Mouse (Mus musculus) liver, embryonic 14.5 days (tissue): Measurements from ENCODE around the gene Baiap2l2. TPM values are rescaled to one million over a fixed set of nuclear protein-coding genes. Genes with fewer than 3 reads are reported as not detected.

Experiments used
- ATAC-seq: fragments of 200-750 bp; cut with Nextera tagmentation; 2 replicates; pipeline ENCODE4 v1.8.0; 2017; ENCODE audit warnings: moderate number of reproducible peaks, mild to moderate bottlenecking, moderate library complexity; ENCODE audit not compliant: insufficient read depth
- DNase-seq, 3 experiments: peaks; one replicate each; pipeline ENCODE4 v3.0.0-alpha.2; 2012 to 2013; ENCODE audit warnings: low read depth in 3 of 3, low spot score in 3 of 3
- H3K27ac ChIP-seq: fragments of 300-500 bp; sonication (generic); 2 replicates; pipeline ENCODE4 v1.5.1; 2014; ENCODE audit warnings: moderate library complexity, mild to moderate bottlenecking, control low read depth, inconsistent platforms
- H3K27me3 ChIP-seq: fragments of 300-500 bp; sonication (generic); 2 replicates; pipeline ENCODE4 v1.6.1; 2014; ENCODE audit warnings: mild to moderate bottlenecking, low read length, moderate library complexity; ENCODE audit not compliant: control insufficient read depth, insufficient read depth
- H3K36me3 ChIP-seq: fragments of 300-500 bp; sonication (generic); replicated peaks from 2 replicates; pipeline ENCODE4 v1.6.1; 2014; ENCODE audit warnings: low read depth; ENCODE audit not compliant: control insufficient read depth, insufficient read depth
- H3K4me1 ChIP-seq, 2 experiments: fragments of 200-500 bp in 1 of 2; fragments of 300-500 bp in 1 of 2; sonication (generic) in 1 of 2; replicated peaks; 2 replicates each; pipeline ENCODE4 v1.6.1; 2012 to 2014; ENCODE audit warnings: antibody characterized with exemption in 1 of 2, inconsistent platforms in 1 of 2, low read length in 1 of 2; ENCODE audit not compliant: control insufficient read depth in 2 of 2, insufficient read depth in 2 of 2
- H3K4me2 ChIP-seq: fragments of 300-500 bp; sonication (generic); 2 replicates; pipeline ENCODE4 v1.6.1; 2014; ENCODE audit warnings: low read depth, mild to moderate bottlenecking, control low read depth, moderate library complexity
- H3K4me3 ChIP-seq, 2 experiments: fragments of 200-500 bp in 1 of 2; fragments of 300-500 bp in 1 of 2; sonication (generic) in 1 of 2; 2 replicates each; pipeline ENCODE4 v1.5.1; 2012 to 2014; ENCODE audit warnings: low read depth in 2 of 2, low read length in 2 of 2, mild to moderate bottlenecking in 2 of 2, control low read depth in 1 of 2, inconsistent platforms in 1 of 2, moderate library complexity in 1 of 2; ENCODE audit not compliant: insufficient read depth in 1 of 2
- H3K9ac ChIP-seq: fragments of 300-500 bp; sonication (generic); replicated peaks from 2 replicates; pipeline ENCODE4 v1.6.1; 2014; ENCODE audit warnings: mild to moderate bottlenecking, control low read depth, moderate library complexity
- H3K9me3 ChIP-seq: fragments of 300-500 bp; sonication (generic); 2 replicates; pipeline ENCODE4 v1.6.1; 2016; ENCODE audit warnings: low read length, mixed read lengths; ENCODE audit not compliant: control insufficient read depth
- CTCF ChIP-seq: IDR thresholded peaks from 2 replicates; pipeline ENCODE4 v1.5.1; 2016; ENCODE audit warnings: antibody characterized with exemption, low read depth, control low read depth
- EP300 ChIP-seq: IDR thresholded peaks from 2 replicates; pipeline ENCODE4 v1.6.1; 2016; ENCODE audit warnings: antibody characterized with exemption, low read depth
- WGBS: fragments of 180-500 bp; shearing (Covaris S2); extraction: QIAGEN DNeasy Blood & Tissue Kit; methylation state at CpG from one replicate; pipeline ENCODE4 v1.1.7; 2014; ENCODE audit not compliant: insufficient replicate concordance; 5-methylcytosine and 5-hydroxymethylcytosine counted together
- polyA plus RNA-seq, 2 experiments: library from polyadenylated mRNA; depleted of rRNA in 1 of 2; stranded (reverse) in 1 of 2; unstranded in 1 of 2; fragments of >200 nt; fragmentation: Nextera tagmentation in 1 of 2; extraction: Ambion mirVana in 1 of 2; gene quantifications; 2 replicates each; pipeline versions ENCODE4 v1.2.1 to v1.2.3; 2012 to 2014

The Baiap2l2 gene
- polyA plus RNA-seq, 2 experiments: 1.2 to 3.9 TPM

DNA sequence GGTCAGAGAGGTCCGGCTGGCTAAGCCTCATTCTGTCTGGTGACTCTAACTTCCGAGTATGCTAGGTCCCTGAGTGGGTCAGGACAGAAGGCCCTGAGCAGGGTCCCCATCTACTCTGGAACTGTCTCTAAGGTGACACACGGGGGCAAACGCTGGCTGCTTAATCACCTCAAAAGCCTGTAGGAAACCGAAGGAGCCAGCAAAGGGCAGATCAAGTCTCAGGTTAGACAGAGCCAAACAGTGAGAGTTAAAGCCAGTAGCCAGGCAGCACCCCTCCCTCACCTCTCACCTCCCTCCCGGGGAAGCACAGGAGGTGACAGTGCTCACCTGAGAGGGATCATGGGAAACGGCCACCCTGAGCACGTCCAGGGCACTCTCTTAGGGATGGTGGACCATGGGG is 18.4 kb upstream of the Baiap2l2 start:
- Histone ChIP-seq H3K27ac (no peak overlapping the region), H3K9me3 (no peaks in the 10 kb centered on the region), H3K27me3 (no peaks in the 10 kb centered on the region), H3K4me3 (no peak overlapping the region), H3K4me2 (no peak overlapping the region), H3K36me3 (no peaks in the 10 kb centered on the region), H3K9ac (no peak overlapping the region), H3K4me1 (no peaks in the 10 kb centered on the region)
- ATAC-seq (no peak), DNase-seq (no peak)
- 72% methylated on average over 8 of the region's 8 CpGs for WGBS
- TF ChIP-seq CTCF: no peak
- TF ChIP-seq EP300: no peak

DNA sequence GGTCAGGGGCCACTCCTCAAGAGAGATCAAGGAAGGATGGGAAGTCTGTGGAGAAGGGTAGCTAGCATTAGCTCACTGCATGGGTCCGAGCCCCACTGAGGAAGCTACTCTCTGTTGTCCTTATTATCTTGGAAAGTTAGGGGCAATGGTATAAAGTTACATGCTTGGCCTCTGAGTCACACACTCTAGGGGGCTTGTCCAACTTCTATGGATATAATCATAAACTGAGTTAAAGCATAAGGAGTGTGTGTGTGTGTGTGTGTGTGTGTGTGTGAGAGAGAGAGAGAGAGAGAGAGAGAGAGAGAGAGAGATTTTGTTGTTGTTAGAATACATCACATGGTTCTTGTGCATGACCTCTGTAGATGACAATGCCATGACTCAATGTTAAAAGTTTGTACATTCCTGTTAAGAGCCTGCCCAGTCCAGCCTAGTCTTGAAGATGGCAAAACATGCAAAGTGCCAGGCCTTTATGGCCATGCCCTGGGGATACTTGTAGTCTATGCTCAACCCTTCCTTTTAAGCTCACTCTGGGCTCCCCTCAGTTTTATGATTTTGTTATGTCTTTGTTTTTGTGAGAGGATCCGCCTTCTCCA is 14.3 kb upstream of the Baiap2l2 start:
- Histone ChIP-seq H3K4me2 (no peak overlapping the region), H3K36me3 (no peaks in the 10 kb centered on the region), H3K9ac (no peak overlapping the region), H3K27me3 (no peaks in the 10 kb centered on the region), H3K9me3 (no peaks in the 10 kb centered on the region), H3K4me3 (no peak overlapping the region), H3K27ac (no peak overlapping the region), H3K4me1 (no peaks in the 10 kb centered on the region)
- TF ChIP-seq EP300: no peak
- no peak for TF ChIP-seq CTCF
- no peak for ATAC-seq
- no peak for DNase-seq
- WGBS: 50% methylated on average over 2 of the region's 2 CpGs

DNA sequence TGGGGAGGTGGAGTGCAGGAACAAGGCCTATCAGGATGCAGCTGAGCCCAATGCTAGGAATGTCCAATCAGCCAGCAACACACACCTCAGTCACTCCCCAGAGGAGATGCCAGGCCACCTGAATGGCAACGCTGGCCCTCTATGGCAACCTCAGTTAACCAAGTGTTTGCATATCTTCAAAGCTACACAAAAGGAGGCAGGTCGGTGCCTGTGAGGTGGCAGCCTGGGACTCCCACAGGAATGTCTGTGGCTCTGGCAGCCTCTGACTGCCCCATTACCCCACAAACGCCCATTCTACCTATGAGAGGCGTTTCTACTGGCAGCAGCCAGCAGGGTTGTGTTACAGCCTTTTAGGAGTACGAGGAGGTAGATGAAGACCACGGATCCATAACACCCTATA is 13.2 kb upstream of the Baiap2l2 start:
- no peaks in the 10 kb centered on the region for H3K36me3 ChIP-seq
- no peaks in the 10 kb centered on the region for H3K9me3 ChIP-seq
- no peak overlapping the region for H3K9ac ChIP-seq
- no peak for TF ChIP-seq CTCF
- TF ChIP-seq EP300: no peak
- H3K4me2 ChIP-seq: no peak overlapping the region
- ATAC-seq (no peak), DNase-seq (no peak)
- H3K27me3 ChIP-seq: no peaks in the 10 kb centered on the region
- 60% methylated on average over 6 of the region's 6 CpGs for WGBS
- H3K4me3 ChIP-seq: no peak overlapping the region
- H3K27ac ChIP-seq: no peak overlapping the region
- H3K4me1 ChIP-seq: no peaks in the 10 kb centered on the region

DNA sequence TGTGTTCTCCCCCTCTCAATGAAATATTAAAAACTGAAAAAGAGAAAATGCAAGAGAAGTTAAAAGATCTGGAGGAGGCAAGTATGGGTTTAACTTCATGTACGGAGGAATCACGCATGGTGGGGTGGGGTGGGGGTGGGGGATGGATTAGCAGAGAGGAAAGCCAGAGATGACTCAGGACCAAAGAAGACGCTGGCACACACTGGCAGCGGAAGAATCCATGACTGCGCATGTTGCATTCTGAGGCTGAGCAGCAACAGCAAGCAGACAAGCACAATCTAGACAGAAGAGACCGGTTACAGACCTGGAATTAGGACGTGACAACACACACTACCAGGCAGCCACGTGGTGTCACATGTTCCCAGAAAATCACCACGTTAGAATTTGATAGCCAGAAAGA is 7.4 kb upstream of the Baiap2l2 start:
- H3K27ac ChIP-seq: no peak overlapping the region
- H3K9me3 ChIP-seq: no peaks in the 10 kb centered on the region
- no peaks in the 10 kb centered on the region for H3K4me1 ChIP-seq
- WGBS: 77% methylated on average over 9 of the region's 9 CpGs
- DNase-seq (no peak), ATAC-seq (no peak)
- no peak overlapping the region for H3K4me2 ChIP-seq
- TF ChIP-seq EP300 (no peak), CTCF (no peak)
- H3K36me3 ChIP-seq: no peaks in the 10 kb centered on the region
- H3K9ac ChIP-seq: no peak overlapping the region
- H3K27me3 ChIP-seq: no peaks in the 10 kb centered on the region
- no peak overlapping the region for H3K4me3 ChIP-seq

DNA sequence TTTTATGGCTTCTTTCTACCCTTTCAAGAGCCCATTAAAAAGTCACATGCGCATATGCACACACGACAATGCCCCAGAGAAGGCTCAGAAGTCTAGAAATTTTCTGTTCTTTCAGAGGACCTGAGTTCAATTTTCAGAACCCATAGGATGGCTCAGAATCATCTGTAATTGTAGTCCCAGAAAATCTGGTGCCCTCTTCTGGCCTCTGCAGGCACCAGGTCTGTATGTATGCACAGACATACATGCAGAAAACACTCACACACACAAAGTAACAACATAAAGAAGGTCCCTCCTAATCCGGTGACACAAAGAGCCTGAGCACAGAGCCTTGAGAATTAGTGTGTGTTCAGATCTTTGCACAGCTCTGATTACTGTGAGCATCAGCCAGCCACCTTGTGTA is 5.0 kb upstream of the Baiap2l2 start:
- H3K9me3 ChIP-seq: no peaks in the 10 kb centered on the region
- no peak overlapping the region for H3K9ac ChIP-seq
- ATAC-seq: no peak
- no peaks in the 10 kb centered on the region for H3K27me3 ChIP-seq
- no peak overlapping the region for H3K4me2 ChIP-seq
- WGBS: 77% methylated on average over 3 of the region's 3 CpGs
- no peak overlapping the region for H3K27ac ChIP-seq
- no peak overlapping the region for H3K4me3 ChIP-seq
- H3K36me3 ChIP-seq: no peaks in the 10 kb centered on the region
- TF ChIP-seq EP300: no peak
- no peak for TF ChIP-seq CTCF
- no peaks in the 10 kb centered on the region for H3K4me1 ChIP-seq
- DNase-seq: no peak
